Mouse (Mus musculus) myocyte (in vitro differentiated cells): ENCODE measurements around the gene Macrod1. TPM values are rescaled to one million over a fixed set of nuclear protein-coding genes. Genes with fewer than 3 reads are reported as not detected.

Experiments
- H3K27me3 ChIP-seq: one replicate; pipeline ENCODE4 v1.6.1; 2011; ENCODE audit not compliant: control insufficient read depth, insufficient read depth, insufficient read length
- H3K36me3 ChIP-seq: one replicate; pipeline ENCODE4 v1.6.1; 2011; ENCODE audit not compliant: control insufficient read depth, insufficient read depth
- H3K4me2 ChIP-seq: one replicate; pipeline ENCODE4 v1.6.1; 2011; ENCODE audit warnings: low read depth, control low read depth
- H3K4me3 ChIP-seq: one replicate; pipeline ENCODE4 v1.5.1; 2011; ENCODE audit warnings: mild to moderate bottlenecking, control low read depth, moderate library complexity
- H3K79me2 ChIP-seq: one replicate; pipeline ENCODE4 v1.6.1; 2011; ENCODE audit not compliant: control insufficient read depth, insufficient read depth
- H3ac ChIP-seq: one replicate; pipeline ENCODE4 v1.6.1; 2011; ENCODE audit not compliant: control insufficient read depth, insufficient read length
- CEBPB ChIP-seq: IDR thresholded peaks from 2 replicates; pipeline ENCODE4 v1.6.1; 2011; ENCODE audit warnings: mild to moderate bottlenecking, moderate library complexity; ENCODE audit not compliant: poor library complexity, insufficient read depth, severe bottlenecking
- E2F4 ChIP-seq: IDR thresholded peaks from one replicate; pipeline ENCODE4 v1.6.1; 2011; ENCODE audit warnings: mild to moderate bottlenecking, control low read depth, moderate library complexity; ENCODE audit not compliant: insufficient read depth
- MAX ChIP-seq: IDR thresholded peaks from one replicate; pipeline ENCODE4 v1.6.1; 2011; ENCODE audit warnings: low read depth, mild to moderate bottlenecking, control low read depth
- MYOD1 ChIP-seq, 3 experiments: IDR thresholded peaks; one replicate each; pipeline ENCODE4 v1.6.1; 2011; ENCODE audit warnings: control low read depth in 2 of 3, low read depth in 2 of 3, mild to moderate bottlenecking in 2 of 3, moderate library complexity in 1 of 3; ENCODE audit not compliant: insufficient read length in 2 of 3, control insufficient read depth in 1 of 3
- MYOG ChIP-seq, 3 experiments: IDR thresholded peaks; one replicate each; pipeline ENCODE4 v1.6.1; 2011; ENCODE audit warnings: control low read depth in 2 of 3, low read depth in 2 of 3, mild to moderate bottlenecking in 2 of 3; ENCODE audit not compliant: insufficient read length in 2 of 3, control insufficient read depth in 1 of 3, insufficient read depth in 1 of 3
- POLR2A ChIP-seq: IDR thresholded peaks from one replicate; pipeline ENCODE4 v1.6.1; 2011; ENCODE audit warnings: low read depth, mild to moderate bottlenecking, control low read depth, moderate library complexity; ENCODE audit not compliant: insufficient read length
- POLR2AphosphoS2 ChIP-seq: IDR thresholded peaks from one replicate; pipeline ENCODE4 v1.6.1; 2011; ENCODE audit warnings: low read depth, control low read depth; ENCODE audit not compliant: insufficient read length
- REST ChIP-seq: IDR thresholded peaks from one replicate; pipeline ENCODE4 v1.6.1; 2011; ENCODE audit warnings: mild to moderate bottlenecking, control low read depth, moderate library complexity; ENCODE audit not compliant: insufficient read depth, insufficient read length
- SRF ChIP-seq: IDR thresholded peaks from one replicate; pipeline ENCODE4 v1.6.1; 2011; ENCODE audit warnings: low read depth; ENCODE audit not compliant: control insufficient read depth, insufficient read length
- TCF12 ChIP-seq: IDR thresholded peaks from one replicate; pipeline ENCODE4 v1.6.1; 2011; ENCODE audit warnings: mild to moderate bottlenecking, control low read depth; ENCODE audit not compliant: poor library complexity, insufficient read depth, severe bottlenecking
- TCF3 ChIP-seq: IDR thresholded peaks from one replicate; pipeline ENCODE4 v1.6.1; 2011; ENCODE audit warnings: low read depth, control low read depth; ENCODE audit not compliant: insufficient read length
- USF1 ChIP-seq: IDR thresholded peaks from one replicate; pipeline ENCODE4 v1.6.1; 2011; ENCODE audit warnings: low read depth, mild to moderate bottlenecking, control low read depth, moderate library complexity
- polyA plus RNA-seq: library from polyadenylated mRNA; unstranded; fragments of >200 nt; fragmentation: generic; extraction: Trizol; gene quantifications from one replicate; pipeline ENCODE4 v1.2.1, GENCODE M21; 2012; ENCODE audit warnings: missing spikeins

The Macrod1 gene
- polyA plus RNA-seq, 1 experiment, result 82.4 TPM

DNA sequence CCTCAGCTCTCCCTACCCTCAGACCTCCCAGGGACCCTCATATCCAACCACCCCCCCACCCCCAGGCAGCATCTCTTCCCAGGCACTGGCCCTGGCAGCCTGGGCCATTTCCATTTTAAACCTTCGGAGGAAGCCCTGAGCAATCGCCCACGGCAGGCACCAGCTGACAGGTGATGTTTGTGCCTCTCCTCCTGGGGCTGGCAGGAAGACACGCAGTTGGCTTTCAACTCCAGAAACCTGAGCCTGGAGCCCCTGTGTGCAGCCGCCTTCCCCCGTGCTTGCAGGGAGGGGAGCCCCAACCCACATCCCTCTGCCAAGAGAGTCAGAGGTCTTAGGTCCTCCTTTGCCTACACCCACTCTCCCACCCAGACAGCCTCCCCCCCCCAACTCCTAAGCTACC, 107.6 kb downstream of the Macrod1 start:
- Histone ChIP-seq H3K4me3 (no peak overlapping the region), H3K27me3 (peaks cover 27% of the 10 kb centered on the region)
- TF ChIP-seq E2F4 (no peak), MAX (no peak), MYOG (IDR thresholded peaks at IDR 0.05; ENCODE audit: control insufficient read depth in 1 of 3, insufficient read depth in 1 of 3, insufficient read length in 2 of 3, low read depth in 2 of 3) (peak in 2 of 3 experiments; percentile 17 to 54), MYOD1 (IDR thresholded peaks at IDR 0.05; ENCODE audit: control insufficient read depth in 1 of 3, insufficient read length in 2 of 3, low read depth in 2 of 3) (peak in 1 of 3 experiments; percentile 68)

DNA sequence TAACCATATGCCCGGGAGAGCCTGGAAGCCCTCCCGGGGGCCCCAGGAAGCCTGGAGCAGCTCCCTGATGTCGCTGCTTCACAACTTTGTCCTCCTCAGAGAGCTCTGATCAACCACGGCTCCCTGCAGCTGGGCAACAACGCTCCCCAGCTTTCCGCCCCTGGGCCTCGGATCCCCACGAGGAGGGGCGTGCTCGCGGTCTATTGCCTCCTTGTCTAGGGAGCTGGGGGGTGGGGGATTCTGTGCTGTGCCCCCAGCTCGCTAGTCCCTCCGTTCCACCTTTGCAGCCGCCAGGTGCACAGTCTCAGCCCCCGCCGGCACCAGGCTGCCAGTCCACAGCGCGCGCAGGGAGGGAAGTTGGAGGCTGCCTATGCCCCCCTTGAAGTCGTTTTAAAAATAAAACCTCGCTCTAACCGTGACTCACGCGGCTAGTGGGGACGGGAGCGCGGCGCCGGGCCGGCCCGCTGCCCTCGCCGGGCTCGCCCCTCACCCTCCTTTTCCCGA, 108.3 kb downstream of the Macrod1 start:
- Histone ChIP-seq H3K79me2 (no peaks in the 10 kb centered on the region), H3K4me2 (peak overlapping the region; percentile 61), H3K4me3 (no peak overlapping the region), H3K27me3 (peaks cover 27% of the 10 kb centered on the region), H3ac (peak overlapping the region; percentile 11), H3K36me3 (no peaks in the 10 kb centered on the region)
- TF ChIP-seq USF1, result no peak
- TF ChIP-seq MYOD1 (IDR thresholded peaks at IDR 0.05; ENCODE audit: control insufficient read depth in 1 of 3, insufficient read length in 2 of 3, low read depth in 2 of 3), result peak in 1 of 3 experiments; percentile 6

More for the DNA sequence above, 107.6 kb downstream of the Macrod1 start:
- no peaks in the 10 kb centered on the region for H3K36me3 ChIP-seq
- H3K79me2 ChIP-seq, result no peaks in the 10 kb centered on the region
- no peak overlapping the region for H3ac ChIP-seq
- H3K4me2 ChIP-seq, result peak overlapping the region; percentile 61

DNA sequence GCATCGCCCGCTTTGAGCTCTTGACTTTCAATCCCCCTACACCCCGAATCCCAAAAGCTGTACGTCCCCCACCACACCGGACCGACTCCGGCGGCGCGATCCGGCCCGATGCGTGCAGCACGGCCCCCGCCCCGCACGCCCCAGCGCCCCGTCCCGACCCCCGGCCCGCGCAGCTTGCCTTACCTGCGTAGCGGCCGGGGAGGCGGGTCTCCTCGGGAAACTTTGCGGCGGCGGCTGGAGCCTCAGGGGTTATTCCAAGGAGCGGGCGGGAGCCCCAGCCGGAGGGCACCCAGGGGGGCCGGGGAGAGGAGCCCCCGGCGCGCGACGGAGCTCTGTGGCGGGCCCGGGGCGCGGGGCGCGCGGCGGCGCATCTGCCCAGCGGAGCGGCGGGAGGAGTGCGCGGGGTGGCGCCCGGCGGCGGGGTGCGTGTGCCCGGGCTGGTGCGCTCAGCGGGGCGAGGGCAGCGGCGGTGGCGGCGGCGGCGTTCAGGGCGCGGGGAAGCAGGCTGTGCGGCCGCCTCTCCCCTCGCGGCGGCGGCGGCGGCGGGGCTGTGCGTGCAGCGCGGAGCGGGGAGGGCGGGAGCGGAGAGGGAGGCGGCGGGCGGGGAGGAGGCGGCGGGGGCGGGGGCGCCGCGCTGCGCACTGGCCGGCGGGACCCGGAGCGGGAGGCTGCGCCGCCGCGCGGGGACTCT, 109.0 kb downstream of the Macrod1 start:
- Histone ChIP-seq H3ac (peak overlapping the region; percentile 11), H3K4me3 (no peak overlapping the region), H3K36me3 (no peaks in the 10 kb centered on the region), H3K4me2 (peak overlapping the region; percentile 61), H3K79me2 (no peaks in the 10 kb centered on the region), H3K27me3 (peaks cover 27% of the 10 kb centered on the region)
- TF ChIP-seq MAX, result no peak
- no peak for TF ChIP-seq TCF3
- TF ChIP-seq E2F4, result no peak
- TF ChIP-seq POLR2A, result no peak
- TF ChIP-seq MYOG (IDR thresholded peaks at IDR 0.05; ENCODE audit: control insufficient read depth in 1 of 3, insufficient read depth in 1 of 3, insufficient read length in 2 of 3, low read depth in 2 of 3), result no peak
- TF ChIP-seq TCF12, result no peak
- no peak for TF ChIP-seq USF1
- TF ChIP-seq SRF, result no peak
- no peak for TF ChIP-seq REST
- TF ChIP-seq POLR2AphosphoS2, result no peak
- TF ChIP-seq MYOD1 (IDR thresholded peaks at IDR 0.05; ENCODE audit: control insufficient read depth in 1 of 3, insufficient read length in 2 of 3, low read depth in 2 of 3), result no peak
- TF ChIP-seq CEBPB, result no peak

DNA sequence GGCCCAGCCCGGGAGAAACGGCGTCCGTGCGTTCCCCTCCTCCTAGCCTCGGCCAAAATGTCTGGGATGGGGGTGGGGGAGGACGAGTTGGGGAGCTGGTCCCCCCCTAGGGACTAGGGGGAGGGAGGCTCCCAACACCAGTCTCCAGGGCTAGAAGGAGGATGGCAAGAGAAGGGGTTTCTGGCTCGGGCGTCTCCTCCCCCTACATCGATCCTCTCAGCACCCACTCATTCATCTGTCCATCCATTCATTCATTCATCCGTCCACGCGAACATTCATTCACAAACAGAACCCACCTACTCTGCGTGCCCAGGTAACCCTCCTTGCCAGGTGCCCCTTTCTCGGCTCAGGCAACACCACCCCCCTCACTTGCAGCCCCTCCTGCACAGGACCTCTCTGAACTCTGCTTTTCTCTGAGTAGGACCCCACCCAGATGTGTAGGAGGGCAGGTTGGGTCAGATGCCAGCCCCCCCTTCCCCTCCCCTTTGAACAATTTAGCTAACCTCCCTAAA, 109.6 kb downstream of the Macrod1 start:
- no peak overlapping the region for H3K4me2 ChIP-seq
- TF ChIP-seq MYOG (IDR thresholded peaks at IDR 0.05; ENCODE audit: control insufficient read depth in 1 of 3, insufficient read depth in 1 of 3, insufficient read length in 2 of 3, low read depth in 2 of 3) (no peak), E2F4 (no peak), POLR2A (no peak), POLR2AphosphoS2 (no peak), MYOD1 (IDR thresholded peaks at IDR 0.05; ENCODE audit: control insufficient read depth in 1 of 3, insufficient read length in 2 of 3, low read depth in 2 of 3) (no peak), MAX (no peak)
- no peaks in the 10 kb centered on the region for H3K79me2 ChIP-seq
- no peaks in the 10 kb centered on the region for H3K36me3 ChIP-seq
- no peak overlapping the region for H3ac ChIP-seq
- no peak overlapping the region for H3K4me3 ChIP-seq
- peaks cover 27% of the 10 kb centered on the region for H3K27me3 ChIP-seq

DNA sequence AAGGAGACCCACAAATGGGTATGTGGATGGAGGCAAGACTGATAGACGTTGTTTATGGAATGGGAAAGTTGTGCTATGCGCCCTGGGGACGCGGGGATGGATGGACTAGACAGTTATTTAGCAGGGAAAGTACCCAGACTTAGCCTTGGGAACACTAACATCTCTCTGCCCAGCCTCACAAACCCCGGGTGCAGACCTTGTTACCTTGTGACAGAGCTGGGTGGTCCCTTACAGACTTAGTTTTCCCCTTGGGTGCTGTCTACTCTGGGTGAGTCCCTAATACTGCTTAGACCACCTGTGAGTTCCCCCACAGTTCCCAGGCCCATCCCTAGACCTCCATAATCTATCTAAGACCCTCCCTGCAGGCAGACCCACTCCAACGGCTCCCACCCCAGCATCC, 110.2 kb downstream of the Macrod1 start:
- Histone ChIP-seq H3K4me2 (no peak overlapping the region), H3K79me2 (no peaks in the 10 kb centered on the region), H3K4me3 (no peak overlapping the region), H3ac (no peak overlapping the region), H3K27me3 (peaks cover 27% of the 10 kb centered on the region), H3K36me3 (no peaks in the 10 kb centered on the region)
- TF ChIP-seq TCF12 (no peak), TCF3 (no peak), E2F4 (no peak), CEBPB (no peak), REST (no peak), MYOD1 (IDR thresholded peaks at IDR 0.05; ENCODE audit: control insufficient read depth in 1 of 3, insufficient read length in 2 of 3, low read depth in 2 of 3) (no peak), USF1 (no peak), MYOG (IDR thresholded peaks at IDR 0.05; ENCODE audit: control insufficient read depth in 1 of 3, insufficient read depth in 1 of 3, insufficient read length in 2 of 3, low read depth in 2 of 3) (no peak), MAX (no peak), POLR2AphosphoS2 (no peak), POLR2A (no peak), SRF (no peak)
